ENCODE assay signal across 14 mouse cellular contexts in genomic region chr9:99770696-99771095, GRCm38 (mm10). TPM values are rescaled to one million over a fixed set of nuclear protein-coding genes. Genes with fewer than 3 reads are reported as not detected.
DNase-seq lines count a peak whose midpoint lies in the region; ATAC-seq and TF ChIP-seq lines count a peak whose summit lies in the region.
"Had no signal": no experiment of that assay in that cellular context is flagged by ENCODE, and none has a peak within 500 bp of the region (broad histone marks: within the 10 kb centered on the region; RNA-seq: fewer than 3 reads in every experiment).

No protein-coding gene starts in this region.

- H3K36me3 ChIP-seq in hindbrain, embryonic 11.5 days (ENCODE audit: control insufficient read depth, insufficient read depth, low read length): no peaks in the 10 kb centered on the region
- no peaks in the 10 kb centered on the region for H3K36me3 ChIP-seq in midbrain, embryonic 15.5 days (replicated peaks)
- H3K36me3 ChIP-seq in thymus, adult 2 months (ENCODE audit: control insufficient read depth, insufficient read depth, low read length): no peaks in the 10 kb centered on the region
- H3K36me3 ChIP-seq: heart, embryonic 15.5 days had no signal

- no peak for TF ChIP-seq POLR2A in brain, embryonic 14.5 days (IDR thresholded peaks at IDR 0.05; ENCODE audit: borderline replicate concordance, extremely low read depth, insufficient read depth, insufficient read length, poor library complexity, severe bottlenecking)
- no peak for TF ChIP-seq POLR2A in thymus, adult 2 months (IDR thresholded peaks at IDR 0.05; ENCODE audit: control insufficient read depth, extremely low read depth, insufficient read depth, low read length, poor library complexity)

- ATAC-seq in hindbrain, embryonic 11.5 days (ENCODE audit: low FRiP score): no peak
- ATAC-seq in midbrain, embryonic 15.5 days (replicated peaks): no peak

- no peaks in the 10 kb centered on the region for H3K27me3 ChIP-seq in hindbrain, embryonic 11.5 days (ENCODE audit: control insufficient read depth, insufficient read depth, low read length)
- H3K27me3 ChIP-seq in midbrain, embryonic 15.5 days (replicated peaks): no peaks in the 10 kb centered on the region
- no peaks in the 10 kb centered on the region for H3K27me3 ChIP-seq in thymus, adult 2 months (ENCODE audit: control insufficient read depth, insufficient read depth, low read length)
- H3K27me3 ChIP-seq: heart, embryonic 15.5 days had no signal

- 0 out of 2 replicates have a peak overlapping the region, but pooled peaks have one; percentile 6 for H3K4me2 ChIP-seq in hindbrain, embryonic 11.5 days (replicated peaks; ENCODE audit: low read depth, low read length)
- peak overlapping the region; percentile 14; the same call in 1 of the 2 replicates for H3K4me2 ChIP-seq in midbrain, embryonic 15.5 days
- H3K4me2 ChIP-seq: heart, embryonic 15.5 days had no signal

- H3K4me1 ChIP-seq in hindbrain, embryonic 11.5 days (replicated peaks; ENCODE audit: control insufficient read depth, insufficient read depth, low read length): no peaks in the 10 kb centered on the region
- H3K4me1 ChIP-seq in midbrain, embryonic 15.5 days: no peaks in the 10 kb centered on the region
- no peaks in the 10 kb centered on the region for H3K4me1 ChIP-seq in thymus, adult 2 months (replicated peaks; ENCODE audit: control insufficient read depth, insufficient read depth, low read length)
- H3K4me1 ChIP-seq: heart, embryonic 15.5 days had no signal

- TF ChIP-seq CTCF in brain, embryonic 14.5 days (IDR thresholded peaks at IDR 0.05; ENCODE audit: borderline replicate concordance, extremely low read depth, insufficient read depth, insufficient read length): no peak
- no peak for TF ChIP-seq CTCF in thymus, adult 2 months (IDR thresholded peaks at IDR 0.05; ENCODE audit: borderline replicate concordance, control insufficient read depth, extremely low read depth, insufficient read depth, low read length, poor library complexity)

- peak; percentile 9 to 60 for DNase-seq in layer of hippocampus, adult 18-20 months (ENCODE audit: low spot score in 2 of 2)
- no peak for DNase-seq in layer of hippocampus, postnatal 14 days (ENCODE audit: low spot score in 2 of 2)
- DNase-seq in brain, embryonic 14.5 days (ENCODE audit: low read depth): peak; percentile 48
- peak; percentile 49 for DNase-seq in hindbrain, embryonic 11.5 days (ENCODE audit: low spot score)
- DNase-seq in lung, postnatal 14 days: no peak
- DNase-seq in thymus, adult 2 months: no peak
- DNase-seq in adipocyte (ENCODE audit: low spot score): no peak
- DNase-seq: kidney, postnatal 25 days; right cerebral cortex, postnatal 14 days had no signal

- H3K9me3 ChIP-seq in hindbrain, embryonic 11.5 days (ENCODE audit: control insufficient read depth, low read length): no peaks in the 10 kb centered on the region
- H3K9me3 ChIP-seq in midbrain, embryonic 15.5 days: no peaks in the 10 kb centered on the region
- H3K9me3 ChIP-seq: heart, embryonic 15.5 days had no signal

- WGBS in hindbrain, embryonic 11.5 days: 9% methylated on average over 10 of the region's 10 CpGs
- WGBS in midbrain, embryonic 15.5 days: 7% methylated on average over 10 of the region's 10 CpGs
- WGBS in thymus, adult 2 months: 48% methylated on average over 10 of the region's 10 CpGs

- H3K4me3 ChIP-seq in hindbrain, embryonic 11.5 days (ENCODE audit: low read depth, low read length): no peak overlapping the region; the same call in 1 of the 2 replicates
- no peak overlapping the region for H3K4me3 ChIP-seq in midbrain, embryonic 15.5 days
- no peak overlapping the region for H3K4me3 ChIP-seq in thymus, adult 2 months (ENCODE audit: control insufficient read depth, insufficient read depth, low read length)
- H3K4me3 ChIP-seq: heart, embryonic 15.5 days had no signal

- H3K27ac ChIP-seq in hindbrain, embryonic 11.5 days (ENCODE audit: low read depth, low read length): no peak overlapping the region
- H3K27ac ChIP-seq in midbrain, embryonic 15.5 days: no peak overlapping the region
- no peak overlapping the region for H3K27ac ChIP-seq in thymus, adult 2 months (ENCODE audit: control insufficient read depth, insufficient read depth, low read length)
- H3K27ac ChIP-seq: heart, embryonic 15.5 days; liver, embryonic 14.5 days had no signal

- H3K9ac ChIP-seq in hindbrain, embryonic 11.5 days (ENCODE audit: low read depth, low read length): no peak overlapping the region
- H3K9ac ChIP-seq in midbrain, embryonic 15.5 days: no peak overlapping the region
- H3K9ac ChIP-seq: heart, embryonic 15.5 days; liver, embryonic 14.5 days had no signal

RNA-seq across cellular contexts. Expression of gene Cldn18, which starts 53.6 kb away (rescaled TPM):
- not detected for total RNA-seq in layer of hippocampus, adult 18-20 months (2021)
- total RNA-seq in layer of hippocampus, postnatal 14 days (2021): not detected
- polyA plus RNA-seq in brain, embryonic 14.5 days (2012; rRNA removed): not detected in 2 replicates
- polyA plus RNA-seq in hindbrain, embryonic 11.5 days (2014; fragmentation: Nextera tagmentation; extraction: Ambion mirVana): not detected in 2 replicates
- not detected in 2 replicates for polyA plus RNA-seq in midbrain, embryonic 15.5 days (2015; fragmentation: Nextera tagmentation; extraction: Ambion mirVana)
- 0.22 and 0.55 TPM in 2 replicates for polyA plus RNA-seq in thymus, adult 2 months (2012; rRNA removed)
- total RNA-seq: common myeloid progenitor, adult 5-6 weeks; megakaryocyte-erythroid progenitor cell, adult 5-6 weeks had no signal

Comparison
In these comparisons a context has a peak if more than half of its experiments do, and no peak if none do; other contexts are left out.
1. DNase-seq: peak in layer of hippocampus, adult 18-20 months (2 of 2), brain, embryonic 14.5 days (single experiment) and hindbrain, embryonic 11.5 days (single experiment); none in layer of hippocampus, postnatal 14 days (0 of 2), lung, postnatal 14 days (single experiment), thymus, adult 2 months (single experiment) and adipocyte (single experiment).